Mouse (Mus musculus): Measurements from ENCODE around the gene Sdr9c7. TPM values are rescaled to one million over a fixed set of nuclear protein-coding genes. Genes with fewer than 3 reads are reported as not detected.
A peak's percentile ranks its signal among the peaks of the same experiment; 100 is the strongest.
"Not testable (repeated sequence)": the region's sequence is repeated elsewhere in the genome, so short reads cannot be mapped to it uniquely, and the experiment has no call there.

The Sdr9c7 gene
- total RNA-seq, 4 experiments from 2014 or later: not detected

GRCm38 (mm10) chr10:127906138-127906537 lies 7.8 kb downstream of the Sdr9c7 start:
- no peak for DNase-seq (ENCODE audit: low spot score in 2 of 2)

- no peak for DNase-seq (ENCODE audit: low spot score in 2 of 2)
These were observed 9.2 kb downstream of the Sdr9c7 start for GRCm38 (mm10) chr10:127907386-127907951.

GRCm38 (mm10) chr10:127915578-127915977 lies 17.3 kb downstream of the Sdr9c7 start:
- DNase-seq (ENCODE audit: low spot score in 2 of 2): no peak

DNA sequence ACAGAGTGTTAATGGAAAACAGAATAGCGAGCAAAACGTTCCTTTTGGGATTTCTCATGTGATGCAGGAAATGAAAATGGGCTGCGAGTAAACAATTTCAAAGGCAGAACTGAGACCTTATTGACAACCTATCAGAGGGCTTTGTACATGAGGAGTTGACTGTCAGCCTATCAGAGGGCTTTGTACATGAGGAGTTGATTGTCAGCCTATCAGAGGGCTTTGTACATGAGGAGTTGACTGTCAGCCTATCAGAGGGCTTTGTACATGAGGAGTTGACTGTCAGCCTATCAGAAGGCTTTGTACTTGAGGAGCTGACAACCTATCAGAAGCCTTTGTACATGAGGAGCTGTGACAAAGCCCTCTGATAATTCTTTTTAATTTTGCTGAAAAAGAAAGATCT lies 18.9 kb downstream of the Sdr9c7 start:
- DNase-seq (ENCODE audit: low spot score in 2 of 2): peak in 1 of 2 experiments; percentile 7

DNA sequence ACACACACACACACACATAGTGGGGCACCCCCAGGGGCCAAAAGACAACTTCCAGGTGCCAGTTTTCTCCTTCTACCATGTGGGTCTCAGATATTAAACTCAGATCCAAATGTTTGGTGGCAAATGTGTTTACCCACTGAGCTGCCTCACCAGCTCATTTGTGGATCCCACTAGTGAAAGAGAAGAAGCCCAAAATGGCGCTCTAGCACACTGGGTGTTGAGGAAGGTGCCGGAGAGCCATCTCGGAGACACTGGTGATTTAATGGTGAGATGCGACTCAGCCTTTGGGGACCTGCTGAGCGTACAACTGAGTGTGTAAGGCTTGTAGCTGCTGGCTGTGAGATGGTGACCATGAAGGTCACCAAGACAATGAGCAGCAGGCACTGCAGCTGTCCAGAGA lies 19.3 kb downstream of the Sdr9c7 start:
- DNase-seq (ENCODE audit: low spot score in 2 of 2): no peak

- no peak for DNase-seq (ENCODE audit: low spot score in 2 of 2)
These were observed 23.9 kb downstream of the Sdr9c7 start for GRCm38 (mm10) chr10:127922241-127922640.

DNA sequence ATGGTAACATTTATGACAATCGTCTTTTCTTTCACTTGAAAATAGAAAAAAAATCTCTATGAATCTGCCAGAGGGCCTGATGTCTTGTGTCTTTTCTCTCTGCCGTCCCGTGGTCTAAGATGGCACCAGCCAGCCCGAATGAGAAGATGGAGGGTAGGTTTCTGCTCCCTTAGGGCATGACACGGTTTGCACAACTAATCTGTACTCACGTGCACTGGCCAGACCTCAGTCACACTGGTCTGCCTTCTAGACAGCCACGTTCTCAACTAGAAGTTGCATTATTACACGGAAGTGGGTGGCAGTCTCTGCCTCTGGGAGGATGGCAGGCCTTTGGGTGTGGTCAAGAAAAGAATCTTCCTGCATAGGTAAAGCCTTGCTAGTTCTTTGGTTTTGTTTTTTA lies 24.7 kb downstream of the Sdr9c7 start:
- DNase-seq (ENCODE audit: low spot score in 2 of 2): no peak

GRCm38 (mm10) chr10:127924597-127925378 lies 26.5 kb downstream of the Sdr9c7 start:
- peak; percentile 61 to 63 for DNase-seq (ENCODE audit: low spot score in 2 of 2)

DNA sequence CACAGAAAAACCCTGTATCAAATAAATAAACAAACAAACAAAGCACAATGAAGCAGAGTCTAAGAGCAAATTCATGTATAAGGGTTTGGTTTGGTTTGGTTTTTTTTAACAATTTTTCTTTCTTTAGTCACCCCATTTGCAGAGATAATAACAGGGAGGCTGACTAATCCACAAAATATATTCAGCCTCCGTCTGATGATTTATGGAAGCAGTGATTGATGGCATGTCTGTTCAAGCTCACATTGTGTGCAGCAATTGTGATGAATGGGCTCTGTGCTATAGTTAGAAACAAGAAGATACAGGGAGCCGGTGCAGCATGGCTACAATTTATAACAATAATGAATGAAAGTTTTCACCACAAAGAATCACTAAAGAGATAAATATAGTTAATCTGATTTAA lies 29.4 kb downstream of the Sdr9c7 start:
- DNase-seq (ENCODE audit: low spot score in 2 of 2): no peak

DNA sequence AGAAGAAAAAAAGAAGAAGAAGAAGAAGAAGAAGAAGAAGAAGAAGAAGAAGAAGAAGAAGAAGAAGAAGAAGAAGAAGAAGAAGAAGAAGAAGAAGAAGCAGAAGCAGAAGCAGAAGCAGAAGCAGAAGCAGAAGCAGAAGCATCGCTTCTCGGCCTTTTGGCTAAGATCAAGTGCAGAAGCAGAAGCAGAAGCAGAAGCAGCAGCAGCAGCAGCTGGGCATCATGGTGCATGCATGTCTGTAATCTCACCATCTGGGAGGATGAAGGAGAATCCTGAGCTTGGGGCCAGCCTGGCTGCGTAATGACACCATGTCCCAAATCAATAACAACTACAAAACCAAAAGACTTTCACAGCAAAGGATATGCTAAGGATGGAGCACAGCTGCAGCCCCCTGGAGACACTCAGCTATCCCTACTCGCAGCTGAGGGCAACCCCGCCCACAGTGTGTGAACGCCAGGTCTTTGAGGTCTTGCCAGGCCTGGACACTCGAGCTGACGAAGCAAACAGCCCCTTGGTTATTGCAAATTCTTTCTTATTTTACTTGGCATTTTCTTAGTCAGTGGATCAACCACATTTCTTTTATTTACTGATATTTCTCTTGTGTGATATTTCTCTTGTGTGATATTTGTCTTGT lies 34.1 kb downstream of the Sdr9c7 start:
- no peak for DNase-seq (ENCODE audit: low spot score in 2 of 2)

DNA sequence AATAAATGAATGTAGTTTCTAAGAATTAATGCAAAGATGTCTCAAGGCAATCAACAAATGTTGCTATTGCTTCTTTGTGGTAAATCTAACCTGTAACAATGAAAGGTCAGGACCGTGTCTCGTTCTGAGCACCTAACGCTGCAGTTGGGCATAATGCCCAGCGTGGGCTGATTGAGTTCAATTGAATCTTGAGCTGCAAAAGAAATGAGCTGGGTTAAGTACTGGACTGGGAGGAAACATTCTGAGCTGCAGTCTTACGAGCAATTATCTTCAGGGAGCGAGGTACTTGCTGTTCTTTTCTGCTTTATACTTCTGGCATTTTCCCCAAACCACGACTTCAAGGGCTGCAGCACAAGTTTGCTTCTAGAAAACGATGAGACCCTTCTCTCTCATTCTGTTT lies 38.0 kb downstream of the Sdr9c7 start:
- no peak for DNase-seq (ENCODE audit: low spot score in 2 of 2)

- DNase-seq (ENCODE audit: low spot score in 2 of 2): no peak
These were observed 38.6 kb downstream of the Sdr9c7 start for GRCm38 (mm10) chr10:127936747-127937409.

- peak; percentile 23 to 68 for DNase-seq (ENCODE audit: low spot score in 2 of 2)
These were observed 39.2 kb downstream of the Sdr9c7 start for GRCm38 (mm10) chr10:127937428-127938010.

DNA sequence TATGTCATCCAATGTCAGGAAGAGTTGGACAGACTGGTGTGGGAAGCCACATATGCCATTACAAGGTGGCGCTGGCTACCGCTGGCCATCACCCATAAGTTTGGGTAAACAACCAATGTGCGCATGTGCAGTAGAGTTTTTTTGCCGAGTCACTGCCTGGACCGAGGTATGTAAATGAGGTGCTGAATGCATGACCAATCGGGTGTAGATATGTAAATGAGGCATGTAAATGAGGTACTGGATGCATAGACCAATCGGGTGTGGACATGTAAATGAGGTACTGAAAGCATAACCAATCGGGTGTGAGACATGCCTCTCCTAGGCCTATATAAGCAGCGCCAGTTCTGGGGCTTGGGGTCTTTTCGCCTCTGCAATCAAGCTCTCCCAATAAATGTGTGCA lies 41.3 kb downstream of the Sdr9c7 start:
- not testable (repeated sequence) for DNase-seq (ENCODE audit: low spot score in 2 of 2)

GRCm38 (mm10) chr10:127945432-127946064 lies 47.2 kb downstream of the Sdr9c7 start:
- peak; percentile 7 to 28 for DNase-seq (ENCODE audit: low spot score in 2 of 2)

DNA sequence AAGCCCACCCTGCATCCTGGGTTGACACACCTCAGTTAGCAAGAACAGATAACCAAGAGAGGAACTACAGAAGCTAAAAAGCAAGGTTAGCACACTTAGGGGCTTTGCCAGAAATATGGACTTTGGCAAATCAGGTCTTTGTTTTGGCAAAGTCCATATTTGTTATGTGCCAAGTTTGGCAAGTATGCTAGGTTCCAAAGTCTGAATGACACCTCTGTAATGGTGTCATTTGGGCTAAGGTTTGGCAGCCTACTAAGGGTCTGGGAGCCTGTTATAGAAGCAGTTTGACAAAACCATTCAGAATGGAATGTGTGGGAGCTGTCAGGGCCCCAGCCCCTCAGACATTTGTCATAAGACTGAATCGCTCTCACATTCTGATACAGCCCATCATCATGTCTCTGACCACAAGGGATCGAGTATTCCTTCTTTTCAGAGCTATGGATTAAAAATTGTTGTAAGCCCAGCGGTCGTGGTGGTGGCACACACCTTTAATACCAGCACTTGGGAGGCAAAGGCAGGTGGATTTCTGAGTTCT lies 51.3 kb downstream of the Sdr9c7 start:
- DNase-seq (ENCODE audit: low spot score in 2 of 2): no peak

GRCm38 (mm10) chr10:127951390-127951789 lies 53.1 kb downstream of the Sdr9c7 start:
- DNase-seq (ENCODE audit: low spot score in 2 of 2): no peak

- DNase-seq (ENCODE audit: low spot score in 2 of 2): no peak
These were observed 53.5 kb downstream of the Sdr9c7 start for GRCm38 (mm10) chr10:127951821-127952220.

DNA sequence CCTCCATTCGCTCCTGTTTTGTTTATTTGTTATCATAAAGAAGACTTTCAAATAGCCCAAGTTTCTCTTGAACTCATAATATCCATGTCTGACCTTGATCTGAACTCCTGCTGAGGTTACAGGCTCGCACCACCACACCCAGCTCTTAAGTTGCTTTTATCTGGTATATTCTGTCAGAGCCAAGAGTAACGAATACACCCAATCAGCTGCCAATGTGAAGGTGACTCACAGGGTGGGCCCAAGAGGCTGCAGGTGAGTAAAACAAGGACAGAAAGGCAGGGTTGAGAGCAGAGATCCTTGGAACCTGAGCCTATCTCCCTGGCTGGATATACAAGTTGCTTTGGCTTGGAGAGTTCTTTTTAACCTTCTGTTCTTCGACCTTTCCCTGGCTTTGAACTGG lies 56.7 kb downstream of the Sdr9c7 start:
- DNase-seq (ENCODE audit: low spot score in 2 of 2): no peak

GRCm38 (mm10) chr10:127956168-127956816 lies 58.0 kb downstream of the Sdr9c7 start:
- DNase-seq (ENCODE audit: low spot score in 2 of 2): peak; percentile 32 to 62

Data from layer of hippocampus, adult 8-10 months (tissue).